Mouse (Mus musculus) gastrocnemius, postnatal 36 days (tissue): ENCODE measurements at regions not wholly inside any gene's neighbourhood (a gene's known extent, or its start where the extent isn't known, plus 50 kb on each side); places are given as distances from the start of the nearest gene placed in this dataset.

Experiments
- DNase-seq, 2 experiments: peaks; one replicate each; pipeline ENCODE4 v3.0.0; 2022
- intact Hi-C: fragments of 180-260 bp; cut with DNase I; formaldehyde crosslinking; loops from one replicate; pipeline ENCODE4 v1.15.1; 2025
- microRNA-seq, 2 experiments: library from miRNA; unstranded; fragments of <30 nt; microRNA quantifications; one replicate each; pipeline ENCODE4 v1.2.0; 2021

DNA sequence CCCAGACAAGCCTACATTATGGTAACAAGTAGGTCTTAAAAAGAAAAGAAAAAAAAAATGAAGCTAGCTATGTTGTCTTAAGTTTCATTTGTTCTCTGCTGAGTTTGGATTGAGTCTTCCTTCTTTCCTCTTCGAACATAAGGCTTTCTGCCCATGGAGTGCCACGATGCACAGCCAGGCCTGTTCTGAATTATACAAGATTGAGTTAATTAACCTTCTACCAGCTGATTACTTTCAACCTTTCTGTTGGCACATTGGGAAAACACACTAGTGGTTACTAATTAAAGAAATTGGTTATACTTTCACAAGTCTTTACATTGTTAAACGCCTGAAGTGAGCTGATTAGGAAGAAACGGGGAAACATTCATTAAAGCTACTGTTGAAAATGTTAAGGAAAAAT is 155.5 kb upstream of the Sptlc3 start:
- DNase-seq: no peak
- intact Hi-C loops: no loop called here

DNA sequence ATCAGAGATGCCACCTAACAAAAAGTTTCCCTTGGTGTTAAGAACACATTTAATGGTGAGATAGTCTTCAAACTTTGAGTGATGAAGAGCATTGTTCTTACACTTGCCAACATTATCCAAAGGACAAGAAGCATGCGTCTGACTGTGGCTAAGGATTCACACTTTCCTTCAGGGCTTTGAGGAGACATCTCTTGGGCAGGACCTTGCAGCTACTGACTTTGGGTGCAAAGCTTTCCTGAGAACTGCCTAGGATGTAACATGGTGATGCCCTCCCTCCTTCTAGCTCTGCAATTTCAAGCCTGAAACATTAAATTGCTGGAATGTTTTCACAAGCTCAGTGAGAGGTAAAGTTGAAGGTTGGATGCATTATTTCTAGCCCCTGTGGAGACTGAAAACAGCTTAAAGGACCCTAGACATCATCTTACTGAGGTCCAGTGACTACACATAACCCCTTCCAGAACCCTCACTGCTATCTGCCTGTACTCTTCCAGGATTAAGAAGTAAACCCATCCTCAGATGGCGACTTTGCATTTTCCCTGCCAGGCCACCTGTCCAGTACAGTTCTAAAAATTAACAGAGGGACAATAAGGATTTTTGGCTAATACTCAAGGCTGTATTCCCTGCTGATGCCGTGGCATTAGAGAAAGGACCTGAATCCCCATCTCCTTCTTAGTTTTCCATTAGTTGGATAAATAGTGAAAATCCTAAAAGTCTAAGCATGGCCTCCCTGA is 137.3 kb upstream of the Sptlc3 start:
- intact Hi-C loops: loop anchor here (10.0 kb wide), 1 partner anchor 1322 kb away; no protein-coding TSS in a partner anchor
- no peak for DNase-seq

DNA sequence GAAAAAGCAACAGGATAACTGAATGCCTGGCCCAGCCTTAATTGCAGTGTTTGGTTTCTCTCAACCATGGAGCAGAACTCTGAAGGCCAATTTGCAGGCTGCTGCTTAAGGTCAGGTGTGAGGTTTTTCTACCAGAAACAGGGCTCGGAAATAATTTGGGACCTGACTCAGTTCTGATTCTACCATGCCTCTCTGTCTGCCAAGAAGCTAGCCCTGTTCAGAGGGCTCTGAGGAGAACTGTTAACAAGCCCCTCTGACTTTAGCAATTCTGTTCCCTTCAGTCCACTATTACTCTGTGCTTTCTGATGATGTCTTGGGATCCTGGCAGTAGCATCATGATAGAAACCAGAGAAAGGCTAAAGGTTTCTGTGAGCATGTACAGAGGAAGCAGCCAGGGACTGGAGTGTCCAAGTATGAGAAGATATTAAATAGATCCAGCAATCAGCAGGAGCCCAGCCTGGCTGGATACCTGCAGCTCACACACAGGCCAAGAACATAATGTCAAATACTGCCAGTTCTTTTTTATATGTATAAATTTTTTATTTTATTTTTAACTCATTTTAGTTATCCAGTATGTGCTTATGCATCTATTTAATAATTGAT is 131.4 kb upstream of the Sptlc3 start:
- no peak for DNase-seq
- intact Hi-C loops: no loop called here

DNA sequence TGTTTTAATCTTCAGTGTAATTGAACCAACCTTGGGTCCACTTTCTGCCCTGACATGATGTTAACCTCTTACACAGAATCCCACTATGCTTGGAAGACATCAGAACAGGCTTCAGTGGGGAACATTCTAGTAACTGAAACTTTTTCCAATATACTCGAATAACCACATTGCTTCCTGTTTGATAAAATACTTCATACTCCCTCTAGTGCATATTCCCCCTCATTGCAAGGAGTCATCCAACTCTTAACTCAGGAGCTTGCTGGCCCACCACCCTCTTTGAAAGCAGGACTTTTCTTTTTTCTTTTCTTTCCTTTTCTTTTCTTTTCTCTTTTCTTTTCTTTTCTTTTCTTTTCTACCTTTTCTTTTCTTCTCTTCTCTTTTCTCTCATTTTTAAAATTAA is 123.6 kb upstream of the Sptlc3 start:
- intact Hi-C loops: no loop called here
- DNase-seq: no peak

DNA sequence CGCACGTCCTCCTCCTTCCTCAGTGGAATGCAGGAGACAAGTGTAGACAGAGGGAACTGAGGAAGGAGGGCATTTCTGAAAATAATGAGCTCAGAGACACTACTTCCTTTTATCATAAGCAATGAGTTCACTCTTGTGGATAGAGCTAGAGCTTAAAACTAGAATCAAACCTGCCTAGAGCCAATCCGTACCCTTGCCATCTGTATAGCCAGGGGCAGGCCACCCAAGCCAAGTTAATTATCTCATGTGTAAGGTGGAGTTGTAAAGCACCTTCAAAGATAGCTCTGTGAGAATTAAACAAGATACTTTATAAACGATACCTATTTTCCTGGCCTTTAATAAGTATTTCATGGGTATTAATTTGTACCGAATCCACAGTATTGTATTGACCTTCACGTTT is 113.4 kb upstream of the Sptlc3 start:
- intact Hi-C loops: loop anchor here (5.0 kb wide), 1 partner anchor 197 kb away; no protein-coding TSS in a partner anchor
- no peak for DNase-seq

DNA sequence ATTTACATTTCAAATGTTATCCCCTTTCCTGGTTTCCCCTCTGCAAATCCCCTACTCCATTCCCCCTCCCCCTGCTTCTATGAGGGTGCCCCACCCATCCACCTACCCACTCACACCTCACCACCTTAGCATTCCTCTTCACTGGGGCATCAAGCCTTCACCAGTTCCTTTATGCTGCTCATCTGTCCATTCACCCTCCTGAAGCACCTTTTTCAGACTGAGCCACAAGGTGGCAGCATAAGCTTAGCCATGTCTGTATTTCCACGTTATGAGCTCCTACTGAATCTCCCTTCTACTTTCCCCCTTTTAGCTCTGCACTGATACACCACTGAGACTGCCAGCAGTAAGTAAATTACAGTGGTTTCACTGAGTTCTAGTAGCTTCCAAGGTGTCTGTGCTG is 112.1 kb upstream of the Sptlc3 start:
- intact Hi-C loops: loop anchor here (5.0 kb wide), 1 partner anchor 196 kb away; no protein-coding TSS in a partner anchor
- peak; percentile 15 to 29 for DNase-seq

DNA sequence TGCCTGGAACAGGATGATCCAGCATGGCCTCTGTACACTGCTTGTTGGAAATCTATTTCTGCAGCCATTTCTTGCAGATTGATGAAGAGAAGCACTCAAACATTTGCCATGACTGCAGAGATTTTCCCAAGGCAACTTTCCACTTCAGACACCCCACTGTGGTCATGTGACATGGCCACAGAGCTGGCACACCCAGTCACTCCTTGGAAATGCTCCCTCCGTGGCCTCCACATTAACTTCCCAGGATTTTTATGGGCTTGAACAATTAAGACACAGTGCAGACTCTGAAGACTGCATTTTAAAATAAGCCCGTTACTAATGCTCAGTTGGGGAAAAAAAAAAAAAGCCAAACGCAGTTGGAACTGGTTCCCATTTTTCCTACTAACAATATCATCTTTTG is 80.2 kb upstream of the Sptlc3 start:
- no peak for DNase-seq
- intact Hi-C loops: no loop called here

DNA sequence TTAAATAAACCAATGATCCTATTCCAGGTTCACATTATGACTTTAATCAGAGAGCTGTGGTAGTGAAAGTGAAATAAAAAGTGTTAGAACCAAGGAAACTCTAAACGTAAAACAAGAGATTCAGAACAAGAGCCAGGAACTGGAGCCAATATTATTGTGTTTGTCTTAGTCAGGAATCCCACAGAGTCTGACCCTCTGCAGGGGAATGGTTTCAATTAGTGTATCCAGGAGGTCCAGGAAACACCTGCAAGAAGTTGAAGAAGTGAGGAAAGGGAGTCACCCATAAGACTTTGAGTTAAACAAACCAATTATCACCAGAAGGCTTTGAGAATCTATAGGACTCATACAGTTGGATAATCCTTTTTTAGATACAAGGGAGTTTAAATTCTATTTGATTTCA is 76.2 kb upstream of the Sptlc3 start:
- DNase-seq: no peak
- intact Hi-C loops: no loop called here

DNA sequence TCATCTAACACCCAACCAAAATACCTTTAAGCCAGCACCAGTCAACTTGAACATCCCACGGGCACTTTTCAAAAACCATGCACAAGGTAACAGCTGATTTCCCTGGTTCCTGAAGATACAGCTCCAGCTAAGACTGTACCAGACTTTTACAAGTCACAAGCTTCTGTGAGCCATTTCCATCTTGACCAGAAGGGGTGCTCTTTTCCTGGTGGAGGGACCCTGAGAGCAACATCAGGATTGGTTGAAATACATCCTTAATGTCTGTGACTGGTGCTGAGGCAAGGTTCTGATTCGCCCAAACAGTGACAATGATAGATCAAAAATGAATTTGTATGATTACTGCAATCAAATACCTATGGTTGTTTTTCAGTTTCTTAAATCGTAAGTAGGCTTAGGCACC is 71.0 kb upstream of the Sptlc3 start:
- intact Hi-C loops: no loop called here
- DNase-seq: no peak

DNA sequence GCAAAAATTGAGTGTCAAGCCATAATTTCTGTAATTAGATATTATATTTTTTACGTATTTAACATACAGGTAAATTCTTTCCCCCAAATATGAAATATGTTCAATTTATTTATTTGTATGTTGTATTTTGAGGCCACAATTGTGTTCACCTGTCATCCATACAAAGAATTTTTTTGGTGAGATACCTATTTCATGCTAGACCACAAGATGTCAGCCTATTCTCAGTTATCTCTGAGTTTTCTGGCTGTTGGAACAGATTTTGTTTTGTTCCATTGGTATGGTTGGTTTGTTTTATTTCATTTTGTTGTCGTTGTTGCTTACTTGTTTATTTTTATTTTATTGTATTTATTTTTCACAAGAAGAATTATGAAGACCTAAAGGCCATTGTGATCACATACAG is 70.3 kb upstream of the Sptlc3 start:
- intact Hi-C loops: no loop called here
- DNase-seq: no peak

Small RNA genes lying in the stretch of these regions (microRNA-seq; reads per million reads assigned to microRNA genes)
- 0 to 0.74 reads per million in 2 experiments for gene Mir1952
